Mouse (Mus musculus) left cerebral cortex, adult 2 months (tissue): ENCODE data around the gene Gna12. TPM values are rescaled to one million over a fixed set of nuclear protein-coding genes. Genes with fewer than 3 reads are reported as not detected.

Source experiments
- DNase-seq, 2 experiments: peaks; one replicate each; pipeline ENCODE4 v3.0.0; 2021 to 2022; ENCODE audit warnings: low spot score in 2 of 2, mixed read lengths in 1 of 2; ENCODE audit errors: extremely low spot score in 1 of 2
- H3K27ac ChIP-seq: fragments of 200-600 bp; 2 replicates; pipeline ENCODE4 v1.8.1; 2022
- H3K4me3 ChIP-seq: fragments of 200-600 bp; 2 replicates; pipeline ENCODE4 v1.8.1; 2022
- CTCF ChIP-seq: fragments of 200-600 bp; IDR thresholded peaks from 2 replicates; pipeline ENCODE4 v1.8.1; 2022; ENCODE audit warnings: antibody characterized with exemption, mild to moderate bottlenecking, moderate library complexity
- intact Hi-C: fragments of 180-260 bp; cut with DNase I; formaldehyde crosslinking; loops from one replicate; pipeline ENCODE4 v1.15.1; 2025
- total RNA-seq, 2 experiments: library from RNA; stranded (reverse); gene quantifications; 2 replicates each; pipeline ENCODE4 v1.2.3; 2021

The Gna12 gene
- total RNA-seq, 2 experiments from 2014 or later: 62.2 to 67.6 TPM

- DNase-seq: no peak
- no peak for TF ChIP-seq CTCF
- Histone ChIP-seq H3K4me3 (no peak overlapping the region), H3K27ac (no peak overlapping the region)
- intact Hi-C loops: loop anchor here (5.0 kb wide), 1 partner anchor 59 kb away; no protein-coding TSS in a partner anchor
These were observed 4.1 kb downstream of the Gna12 start for GRCm38 (mm10) chr5:140826118-140826517.

- no peak for DNase-seq
- intact Hi-C loops: no loop called here
- no peak overlapping the region for H3K4me3 ChIP-seq
- no peak overlapping the region for H3K27ac ChIP-seq
- no peak for TF ChIP-seq CTCF
These were observed 6.1 kb downstream of the Gna12 start for GRCm38 (mm10) chr5:140824126-140824525.

GRCm38 (mm10) chr5:140823386-140823785 lies 6.8 kb downstream of the Gna12 start:
- intact Hi-C loops: no loop called here
- no peak for DNase-seq
- Histone ChIP-seq H3K27ac (no peak overlapping the region), H3K4me3 (no peak overlapping the region)
- TF ChIP-seq CTCF: no peak

GRCm38 (mm10) chr5:140821951-140822350 lies 8.3 kb downstream of the Gna12 start:
- DNase-seq: no peak
- intact Hi-C loops: no loop called here
- no peak overlapping the region for H3K27ac ChIP-seq
- H3K4me3 ChIP-seq: no peak overlapping the region
- no peak for TF ChIP-seq CTCF

GRCm38 (mm10) chr5:140820539-140820938 lies 9.7 kb downstream of the Gna12 start:
- Histone ChIP-seq H3K27ac (no peak overlapping the region; the same call in 1 of the 2 replicates), H3K4me3 (no peak overlapping the region)
- no peak for TF ChIP-seq CTCF
- no peak for DNase-seq
- intact Hi-C loops: no loop called here

GRCm38 (mm10) chr5:140819594-140819993 lies 10.6 kb downstream of the Gna12 start:
- intact Hi-C loops: no loop called here
- no peak for TF ChIP-seq CTCF
- Histone ChIP-seq H3K27ac (no peak overlapping the region; the same call in 1 of the 2 replicates), H3K4me3 (no peak overlapping the region)
- no peak for DNase-seq

GRCm38 (mm10) chr5:140818482-140819076 lies 11.7 kb downstream of the Gna12 start:
- no peak overlapping the region for H3K27ac ChIP-seq
- no peak for TF ChIP-seq CTCF
- H3K4me3 ChIP-seq: no peak overlapping the region
- intact Hi-C loops: no loop called here
- DNase-seq: no peak

GRCm38 (mm10) chr5:140816950-140817568 lies 13.2 kb downstream of the Gna12 start:
- DNase-seq: no peak
- intact Hi-C loops: no loop called here
- Histone ChIP-seq H3K4me3 (no peak overlapping the region), H3K27ac (no peak overlapping the region)
- TF ChIP-seq CTCF: no peak

- peak overlapping the region; percentile 53; the same call in 1 of the 2 replicates for H3K27ac ChIP-seq
- no peak for DNase-seq
- intact Hi-C loops: no loop called here
- H3K4me3 ChIP-seq: no peak overlapping the region
- TF ChIP-seq CTCF: no peak
These were observed 14.2 kb downstream of the Gna12 start for GRCm38 (mm10) chr5:140816008-140816407.

GRCm38 (mm10) chr5:140815059-140815728 lies 15.0 kb downstream of the Gna12 start:
- no peak for DNase-seq
- no peak for TF ChIP-seq CTCF
- no peak overlapping the region for H3K4me3 ChIP-seq
- H3K27ac ChIP-seq: peak overlapping the region; percentile 57
- intact Hi-C loops: no loop called here

GRCm38 (mm10) chr5:140814403-140814802 lies 15.8 kb downstream of the Gna12 start:
- Histone ChIP-seq H3K4me3 (no peak overlapping the region), H3K27ac (no peak overlapping the region; the same call in 1 of the 2 replicates)
- no peak for DNase-seq
- intact Hi-C loops: no loop called here
- no peak for TF ChIP-seq CTCF

- TF ChIP-seq CTCF: no peak
- intact Hi-C loops: no loop called here
- Histone ChIP-seq H3K27ac (peak overlapping the region; percentile 54; the same call in 1 of the 2 replicates), H3K4me3 (no peak overlapping the region)
- DNase-seq: no peak
These were observed 17.5 kb downstream of the Gna12 start for GRCm38 (mm10) chr5:140812699-140813098.

GRCm38 (mm10) chr5:140812063-140812462 lies 18.2 kb downstream of the Gna12 start:
- H3K27ac ChIP-seq: peak overlapping the region; percentile 45; the same call in 1 of the 2 replicates
- TF ChIP-seq CTCF: no peak
- no peak for DNase-seq
- no peak overlapping the region for H3K4me3 ChIP-seq
- intact Hi-C loops: no loop called here
